Mouse (Mus musculus) retina, embryonic 14.5 days (tissue): ENCODE measurements at regions not wholly inside any gene's neighbourhood (a gene's known extent, or its start where the extent isn't known, plus 50 kb on each side); places are given as distances from the start of the nearest gene placed in this dataset.
A peak's percentile ranks its signal among the peaks of the same experiment; 100 is the strongest.
"Not testable (repeated sequence)": the region's sequence is repeated elsewhere in the genome, so short reads cannot be mapped to it uniquely, and the experiment has no call there.

Source experiments
- DNase-seq: peaks from one replicate; pipeline ENCODE4 v3.0.0-alpha.2; 2015; ENCODE audit warnings: low spot score

GRCm38 (mm10) chr1:96626271-96626670, 245.7 kb downstream of the Slco4c1 start:
- no peak for DNase-seq

DNA sequence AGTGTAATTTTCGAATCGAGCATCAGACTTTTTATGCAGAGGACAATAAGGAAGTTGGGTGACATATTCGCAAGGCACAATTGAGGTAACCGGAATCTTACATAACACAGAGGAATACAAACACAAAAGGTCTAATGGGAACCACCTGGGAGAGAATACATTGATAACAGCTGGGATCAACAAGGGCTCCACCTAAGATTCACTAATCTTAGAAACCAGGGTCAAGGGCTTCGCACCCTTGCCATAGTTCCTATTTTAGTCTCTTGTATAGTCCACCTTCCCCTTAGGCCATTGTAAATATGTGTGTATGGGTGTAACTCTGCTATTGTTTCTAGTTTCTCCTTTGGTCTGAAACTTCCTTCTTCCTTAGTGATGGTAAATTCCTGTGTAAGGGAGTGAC, 246.6 kb downstream of the Slco4c1 start:
- not testable (repeated sequence) for DNase-seq

DNA sequence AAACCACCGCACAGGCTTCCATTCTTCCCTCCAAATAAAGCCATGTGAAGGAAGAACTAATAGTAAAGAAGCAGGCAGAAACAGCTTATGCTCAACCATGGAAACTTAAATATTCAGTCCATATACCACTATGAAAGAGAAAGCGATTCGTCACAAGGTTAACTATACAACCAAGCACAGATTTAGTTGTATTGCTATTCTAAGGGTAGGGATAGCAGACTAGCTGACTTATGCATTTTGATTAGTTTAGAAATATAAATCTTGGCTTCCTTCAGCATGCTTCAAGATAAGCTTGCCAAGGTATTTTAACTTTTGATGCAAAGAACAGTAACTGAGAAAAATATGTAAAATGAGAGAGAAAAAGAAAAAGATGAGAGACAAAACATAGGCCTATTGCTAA, 275.8 kb downstream of the Slco4c1 start:
- DNase-seq: no peak

GRCm38 (mm10) chr1:96569281-96569680, 302.7 kb downstream of the Slco4c1 start:
- DNase-seq: no peak

DNA sequence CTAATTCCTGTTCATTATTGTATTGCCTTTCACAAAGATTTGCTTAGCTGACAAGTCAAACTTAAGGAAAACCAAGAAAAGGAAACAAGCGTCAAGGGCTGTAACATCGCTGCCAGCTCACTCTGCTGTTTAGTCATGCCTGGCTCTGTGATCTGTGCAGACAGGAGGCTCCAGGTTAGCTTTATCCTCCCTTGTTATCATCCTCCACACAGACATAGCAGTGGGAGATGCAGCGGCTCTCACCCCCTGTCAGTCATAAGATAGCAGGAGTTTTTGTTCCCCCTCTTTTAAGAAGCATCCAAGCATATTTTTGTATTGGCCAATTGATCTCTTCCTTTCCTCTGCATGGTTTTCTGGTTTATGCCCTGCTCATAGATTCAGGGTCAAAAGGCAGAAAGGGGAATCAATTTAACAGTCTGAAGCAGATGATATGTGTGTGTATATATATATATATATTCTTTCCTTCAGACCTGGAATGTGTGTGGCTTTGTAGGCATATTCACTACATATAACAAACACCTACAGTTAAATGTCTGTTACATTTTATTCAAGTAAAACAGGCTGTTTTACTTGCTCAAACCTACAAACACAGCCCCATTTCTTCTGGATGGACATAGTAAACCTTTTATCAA, 308.6 kb downstream of the Slco4c1 start:
- no peak for DNase-seq

GRCm38 (mm10) chr1:96556258-96556657, 315.7 kb downstream of the Slco4c1 start:
- DNase-seq: no peak

DNA sequence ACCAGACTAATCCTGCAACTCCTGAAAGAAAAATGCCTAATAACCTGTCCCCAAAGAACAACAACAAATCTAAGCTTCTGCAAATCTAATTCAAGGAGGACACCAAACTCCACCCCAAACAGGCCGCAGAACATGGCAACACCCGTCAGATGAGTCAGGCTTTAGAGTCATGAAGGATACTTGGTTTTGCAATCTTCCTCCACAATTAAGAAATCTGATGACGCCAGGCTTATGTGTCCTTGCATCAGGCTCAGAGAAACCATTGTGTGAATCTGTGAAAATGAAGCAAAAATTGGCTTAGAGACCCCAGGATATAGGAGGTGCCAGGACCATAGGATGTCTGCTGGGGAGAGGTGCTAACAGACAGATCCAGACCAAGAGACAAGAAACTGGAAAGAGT, 352.6 kb downstream of the Slco4c1 start:
- no peak for DNase-seq

GRCm38 (mm10) chr1:96501007-96501406, 371.0 kb downstream of the Slco4c1 start:
- DNase-seq: no peak

DNA sequence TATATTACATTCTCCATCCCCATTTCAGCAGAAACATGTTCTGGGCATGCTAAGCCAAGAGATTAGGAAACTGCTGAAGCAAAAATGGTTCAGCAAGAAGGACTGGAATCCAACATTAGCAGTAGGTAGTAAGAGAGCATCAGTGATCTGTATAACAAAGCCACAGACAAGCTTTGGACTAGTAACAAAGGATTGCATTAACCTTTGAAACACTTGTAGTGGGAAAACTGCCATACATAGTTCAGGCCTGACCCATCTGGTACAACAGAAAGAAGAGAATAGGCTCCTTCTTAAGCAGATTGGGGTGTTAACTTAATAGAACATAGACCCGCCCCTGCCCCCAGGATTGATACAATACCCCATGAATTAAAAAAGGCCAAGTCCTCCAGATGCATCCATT, 389.2 kb downstream of the Slco4c1 start:
- DNase-seq: no peak

- no peak for DNase-seq
Observed at GRCm38 (mm10) chr1:96450852-96451251, 421.1 kb downstream of the Slco4c1 start.

DNA sequence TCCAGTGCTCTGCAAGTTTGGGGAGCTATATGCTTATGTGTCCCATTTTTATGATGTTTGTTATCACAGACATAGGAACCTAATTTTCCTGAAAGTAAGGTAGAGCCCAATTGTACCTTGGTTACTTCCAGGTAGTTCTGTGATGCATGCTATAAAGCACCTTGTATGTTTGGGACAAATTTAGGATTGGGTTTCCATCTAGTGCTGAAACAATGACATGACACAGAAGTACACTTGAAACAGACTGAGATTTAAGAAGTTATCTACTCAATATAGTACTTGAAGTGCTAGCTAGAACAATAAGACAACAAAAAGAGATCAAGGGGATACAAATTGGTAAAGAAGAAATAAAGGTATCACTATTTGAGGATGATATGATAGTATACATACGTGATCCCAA, 426.8 kb downstream of the Slco4c1 start:
- DNase-seq: no peak

- no peak for DNase-seq
Observed at GRCm38 (mm10) chr1:96433057-96433456, 438.9 kb downstream of the Slco4c1 start.

- DNase-seq: no peak
Observed at GRCm38 (mm10) chr1:96423481-96423880, 448.5 kb downstream of the Slco4c1 start.

GRCm38 (mm10) chr1:96410837-96411612, 460.9 kb downstream of the Slco4c1 start:
- no peak for DNase-seq

GRCm38 (mm10) chr1:96397982-96398381, 474.0 kb downstream of the Slco4c1 start:
- no peak for DNase-seq

DNA sequence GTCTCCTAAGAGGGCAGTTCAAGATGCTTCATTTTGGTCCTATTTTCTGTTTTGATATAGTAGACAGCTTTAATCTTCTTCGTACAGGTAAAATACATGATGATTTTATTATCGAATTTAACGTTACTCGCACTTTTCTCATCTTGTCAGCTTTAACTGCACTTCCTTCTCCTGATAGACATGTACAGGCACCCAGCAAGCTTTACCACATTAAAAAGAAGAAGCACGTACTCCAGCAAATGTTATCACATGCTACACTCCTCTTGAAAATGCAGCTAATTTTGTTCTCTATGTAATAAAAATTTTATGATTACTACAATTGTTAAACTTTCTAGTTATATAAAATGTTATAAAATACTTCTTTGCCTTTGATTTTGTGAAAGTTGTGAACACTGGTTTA, 483.6 kb downstream of the Slco4c1 start:
- DNase-seq: no peak

GRCm38 (mm10) chr1:96385916-96386315, 486.1 kb downstream of the Slco4c1 start:
- DNase-seq: no peak

- peak; percentile 10 for DNase-seq
Observed at GRCm38 (mm10) chr1:96362713-96363441, 509.1 kb downstream of the Slco4c1 start.

GRCm38 (mm10) chr1:96347231-96347630, 524.7 kb downstream of the Slco4c1 start:
- no peak for DNase-seq

- DNase-seq: peak; percentile 21
Observed at GRCm38 (mm10) chr1:96346465-96347002, 525.4 kb downstream of the Slco4c1 start.

DNA sequence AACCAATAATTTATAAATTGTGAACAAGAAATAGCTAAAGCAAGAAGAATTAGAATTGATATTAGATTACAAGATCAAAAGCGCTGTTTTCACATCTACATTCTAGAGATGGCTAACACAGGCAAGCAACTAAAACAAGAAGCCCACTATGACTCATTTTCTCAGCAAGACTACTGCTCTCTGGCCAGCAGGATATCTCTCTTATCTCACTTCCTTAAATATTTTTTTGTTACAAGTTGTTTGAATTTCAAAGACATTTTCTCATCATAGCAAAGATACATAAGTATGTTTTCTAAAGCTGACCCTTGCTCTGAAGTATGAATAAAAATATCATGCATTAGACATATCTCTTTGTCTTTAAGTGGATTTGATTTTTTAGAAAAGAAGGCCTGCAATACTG, 556.2 kb downstream of the Slco4c1 start:
- DNase-seq: no peak

- peak; percentile 66 for DNase-seq
Observed at GRCm38 (mm10) chr1:96301238-96301637, 570.7 kb downstream of the Slco4c1 start.
